Mouse (Mus musculus) megakaryocyte, embryonic 14.5 days (primary cell): ENCODE results near the gene Clec4d.
A peak's percentile ranks its signal among the peaks of the same experiment; 100 is the strongest.

Source experiments
- FLI1 ChIP-seq: IDR thresholded peaks from 2 replicates; pipeline ENCODE4 v1.6.1; 2012; ENCODE audit warnings: low read length, inconsistent platforms, mixed read lengths
- GATA1 ChIP-seq: IDR thresholded peaks from 3 replicates; pipeline ENCODE4 v1.6.1; 2012; ENCODE audit warnings: mixed read lengths, low read length, inconsistent platforms, borderline replicate concordance

DNA sequence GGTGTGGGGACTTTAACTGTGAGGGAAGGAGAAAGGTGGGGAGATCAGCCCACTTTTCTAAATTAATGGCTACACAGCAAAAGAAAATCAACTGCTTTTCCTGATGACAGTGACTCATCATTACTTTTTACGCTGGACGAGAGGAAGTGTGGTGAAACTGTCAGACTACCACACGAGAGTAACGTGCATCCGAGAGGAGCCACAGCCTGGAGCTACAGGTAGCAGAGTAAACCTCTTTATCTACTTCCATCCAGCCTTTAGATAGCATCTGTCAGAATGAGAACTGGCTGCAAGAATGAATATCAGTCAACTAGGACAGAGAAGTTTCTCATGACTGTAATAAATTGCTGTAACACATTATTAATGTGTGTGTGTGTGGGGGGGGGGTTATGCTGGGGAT is 5.0 kb downstream of the Clec4d start:
- TF ChIP-seq FLI1, result no peak
- 0 out of 3 replicates have a peak, but pooled peaks have one; percentile 7 for TF ChIP-seq GATA1
